Mouse (Mus musculus): ENCODE measurements around the gene Yjefn3.

GRCm38 (mm10) chr8:69888244-69888866, 14.2 kb downstream of the Yjefn3 start:
- TF ChIP-seq POLR2A (IDR thresholded peaks at IDR 0.05; ENCODE audit: borderline replicate concordance, low read depth, low read length) (no peak), CTCF (IDR thresholded peaks at IDR 0.05; ENCODE audit: low read depth, low read length) (no peak)
